Mouse (Mus musculus) ES-Bruce4 (cell line): ENCODE data around the gene Fam47e.

Experiments used
- CTCF ChIP-seq: IDR thresholded peaks from one replicate; pipeline ENCODE4 v1.8.1; 2011; ENCODE audit warnings: low read depth, low read length
- EP300 ChIP-seq: IDR thresholded peaks from 2 replicates; pipeline ENCODE4 v1.6.1; 2011; ENCODE audit warnings: low read depth, low read length; ENCODE audit not compliant: insufficient read depth
- POLR2A ChIP-seq: IDR thresholded peaks from one replicate; pipeline ENCODE4 v1.8.1; 2011; ENCODE audit warnings: low read length; ENCODE audit not compliant: insufficient read depth

DNA sequence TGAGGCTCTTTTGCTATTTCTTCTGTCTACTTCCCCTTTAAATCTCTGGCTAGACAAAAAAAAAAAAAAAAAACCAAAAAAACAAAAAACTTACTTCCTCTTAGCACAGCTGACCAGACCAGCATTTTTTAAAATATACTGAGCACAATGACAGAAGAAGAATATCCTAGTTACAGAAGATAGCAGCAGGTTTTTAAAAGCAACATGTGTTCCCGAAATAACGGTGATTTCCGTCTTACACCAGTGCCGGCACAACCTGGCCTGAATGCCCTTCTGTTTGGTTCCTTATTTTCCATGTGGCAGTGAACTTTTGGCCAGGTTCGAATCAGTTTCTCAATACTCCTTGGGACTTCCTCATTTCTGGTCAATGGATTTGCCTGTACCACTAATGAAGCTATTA, 46.0 kb upstream of the Fam47e start:
- TF ChIP-seq EP300 (no peak), CTCF (no peak), POLR2A (no peak)
